Mouse (Mus musculus) spleen, adult 2 months (tissue): Measurements from ENCODE around the gene Gm10961.

Source experiments
- CTCF ChIP-seq: fragments of 200-500 bp; IDR thresholded peaks from 2 replicates; pipeline ENCODE4 v1.5.1; 2011; ENCODE audit warnings: mild to moderate bottlenecking, inconsistent platforms; ENCODE audit not compliant: insufficient read depth, insufficient read length, insufficient replicate concordance; ENCODE audit errors: extremely low read depth
- POLR2A ChIP-seq: fragments of 200-500 bp; IDR thresholded peaks from 2 replicates; pipeline ENCODE4 v1.6.1; 2011; ENCODE audit warnings: low read depth, low read length, inconsistent platforms

- no peak for TF ChIP-seq POLR2A
- TF ChIP-seq CTCF: no peak
Observed at GRCm38 (mm10) chr3:107656888-107657287, 25.8 kb downstream of the Gm10961 start.
